Mouse (Mus musculus): ENCODE results near the gene Cacna1d.
A peak's percentile ranks its signal among the peaks of the same experiment; 100 is the strongest.

Gene Cacna1d

GRCm38 (mm10) chr14:30367074-30367473 lies 124.2 kb downstream of the Cacna1d start:
- DNase-seq (ENCODE audit: low spot score in 2 of 2) = no peak

- DNase-seq (ENCODE audit: low spot score in 2 of 2) = no peak
Observed at GRCm38 (mm10) chr14:30365866-30366265, 125.4 kb downstream of the Cacna1d start.

- DNase-seq (ENCODE audit: low spot score in 2 of 2) = no peak
Observed at GRCm38 (mm10) chr14:30363487-30364167, 127.6 kb downstream of the Cacna1d start.

GRCm38 (mm10) chr14:30362370-30362769 lies 128.9 kb downstream of the Cacna1d start:
- no peak for DNase-seq (ENCODE audit: low spot score in 2 of 2)

- DNase-seq (ENCODE audit: low spot score in 2 of 2) = no peak
Observed at GRCm38 (mm10) chr14:30360478-30360877, 130.8 kb downstream of the Cacna1d start.

GRCm38 (mm10) chr14:30360004-30360403 lies 131.3 kb downstream of the Cacna1d start:
- no peak for DNase-seq (ENCODE audit: low spot score in 2 of 2)

- DNase-seq (ENCODE audit: low spot score in 2 of 2) = no peak
Observed at GRCm38 (mm10) chr14:30358028-30358427, 133.2 kb downstream of the Cacna1d start.

- DNase-seq (ENCODE audit: low spot score in 2 of 2) = no peak
Observed at GRCm38 (mm10) chr14:30356456-30356855, 134.8 kb downstream of the Cacna1d start.

GRCm38 (mm10) chr14:30354761-30355160 lies 136.5 kb downstream of the Cacna1d start:
- no peak for DNase-seq (ENCODE audit: low spot score in 2 of 2)

- DNase-seq (ENCODE audit: low spot score in 2 of 2) = no peak
Observed at GRCm38 (mm10) chr14:30354127-30354463, 137.2 kb downstream of the Cacna1d start.

GRCm38 (mm10) chr14:30353291-30354126 lies 137.7 kb downstream of the Cacna1d start:
- no peak for DNase-seq (ENCODE audit: low spot score in 2 of 2)

- no peak for DNase-seq (ENCODE audit: low spot score in 2 of 2)
Observed at GRCm38 (mm10) chr14:30352951-30353270, 138.3 kb downstream of the Cacna1d start.

GRCm38 (mm10) chr14:30352061-30352950 lies 138.9 kb downstream of the Cacna1d start:
- peak in 1 of 2 experiments; percentile 60 for DNase-seq (ENCODE audit: low spot score in 2 of 2)

- DNase-seq (ENCODE audit: low spot score in 2 of 2) = no peak
Observed at GRCm38 (mm10) chr14:30350285-30350684, 141.0 kb downstream of the Cacna1d start.

- DNase-seq (ENCODE audit: low spot score in 2 of 2) = no peak
Observed at GRCm38 (mm10) chr14:30344948-30345865, 146.0 kb downstream of the Cacna1d start.

GRCm38 (mm10) chr14:30343740-30344139 lies 147.5 kb downstream of the Cacna1d start:
- DNase-seq (ENCODE audit: low spot score in 2 of 2) = no peak

- no peak for DNase-seq (ENCODE audit: low spot score in 2 of 2)
Observed at GRCm38 (mm10) chr14:30341825-30342590, 149.2 kb downstream of the Cacna1d start.

GRCm38 (mm10) chr14:30340140-30340539 lies 151.1 kb downstream of the Cacna1d start:
- DNase-seq (ENCODE audit: low spot score in 2 of 2) = no peak

- no peak for DNase-seq (ENCODE audit: low spot score in 2 of 2)
Observed at GRCm38 (mm10) chr14:30331856-30332255, 159.4 kb downstream of the Cacna1d start.

GRCm38 (mm10) chr14:30330416-30331181 lies 160.7 kb downstream of the Cacna1d start:
- DNase-seq (ENCODE audit: low spot score in 2 of 2) = no peak

Measured in frontal cortex, postnatal 36 days (tissue).